Mouse (Mus musculus): Measurements from ENCODE around the gene Ptbp1.

Ptbp1 gene

GRCm38 (mm10) chr10:79884446-79884845 lies 30.2 kb downstream of the Ptbp1 start:
- DNase-seq (ENCODE audit: low spot score) = peak; percentile 98

GRCm38 (mm10) chr10:79884938-79885337 lies 30.7 kb downstream of the Ptbp1 start:
- peak; percentile 59 for DNase-seq (ENCODE audit: low spot score)

- no peak for DNase-seq (ENCODE audit: low spot score)
Measured at GRCm38 (mm10) chr10:79886054-79886453, 31.8 kb downstream of the Ptbp1 start, which contains the start of gene Elane. Gene Elane, plus strand, starts transcription at chr10:79886247.

GRCm38 (mm10) chr10:79886611-79887010 lies 32.4 kb downstream of the Ptbp1 start:
- no peak for DNase-seq (ENCODE audit: low spot score)

GRCm38 (mm10) chr10:79889386-79889785 lies 35.2 kb downstream of the Ptbp1 start:
- peak; percentile 95 for DNase-seq (ENCODE audit: low spot score)

- DNase-seq (ENCODE audit: low spot score) = peak; percentile 85
Measured at GRCm38 (mm10) chr10:79890670-79891069, 36.4 kb downstream of the Ptbp1 start, which contains the start of gene Cfd. Gene Cfd, plus strand, starts transcription at chr10:79890853.

- DNase-seq (ENCODE audit: low spot score) = peak; percentile 81
Measured at GRCm38 (mm10) chr10:79892451-79893118, 38.4 kb downstream of the Ptbp1 start.

GRCm38 (mm10) chr10:79896306-79896705 lies 42.1 kb downstream of the Ptbp1 start:
- peak; percentile 59 for DNase-seq (ENCODE audit: low spot score)

GRCm38 (mm10) chr10:79896814-79897213 lies 42.6 kb downstream of the Ptbp1 start:
- DNase-seq (ENCODE audit: low spot score) = no peak

- peak; percentile 42 for DNase-seq (ENCODE audit: low spot score)
Measured at GRCm38 (mm10) chr10:79897316-79898245, 43.4 kb downstream of the Ptbp1 start.

- no peak for DNase-seq (ENCODE audit: low spot score)
Measured at GRCm38 (mm10) chr10:79900951-79901410, 46.8 kb downstream of the Ptbp1 start.

- no peak for DNase-seq (ENCODE audit: low spot score)
Measured at GRCm38 (mm10) chr10:79906712-79907111, 52.5 kb downstream of the Ptbp1 start.

- DNase-seq (ENCODE audit: low spot score) = no peak
Measured at GRCm38 (mm10) chr10:79907415-79907814, 53.2 kb downstream of the Ptbp1 start.

GRCm38 (mm10) chr10:79908167-79909091 lies 54.2 kb downstream of the Ptbp1 start, which contains the start of gene Med16:
Gene Med16, minus strand, starts transcription at chr10:79908923.
- peak; percentile 96 for DNase-seq (ENCODE audit: low spot score)

- DNase-seq (ENCODE audit: low spot score) = no peak
Measured at GRCm38 (mm10) chr10:79909092-79909922, 55.1 kb downstream of the Ptbp1 start.

GRCm38 (mm10) chr10:79910556-79910955 lies 56.3 kb downstream of the Ptbp1 start, which contains the start of gene Gm26602:
Gene Gm26602, plus strand, starts transcription at chr10:79910856.
- no peak for DNase-seq (ENCODE audit: low spot score)

- no peak for DNase-seq (ENCODE audit: low spot score)
Measured at GRCm38 (mm10) chr10:79912412-79912811, 58.2 kb downstream of the Ptbp1 start.
